In genomic region chr19:53870568-53870967, GRCm38 (mm10) we compare ENCODE assay signal across 16 mouse cellular contexts. TPM values are rescaled to one million over a fixed set of nuclear protein-coding genes. Genes with fewer than 3 reads are reported as not detected.
DNase-seq lines count a peak whose midpoint lies in the region; ATAC-seq and TF ChIP-seq lines count a peak whose summit lies in the region.
"Had no signal": no experiment of that assay in that cellular context is flagged by ENCODE, and none has a peak within 500 bp of the region (broad histone marks: within the 10 kb centered on the region; RNA-seq: fewer than 3 reads in every experiment).

No protein-coding gene starts in this region.

- 71% methylated on average over 2 of the region's 2 CpGs for WGBS in kidney, adult 2 months
- 55% methylated on average over 2 of the region's 2 CpGs for WGBS in liver, postnatal 0 days (ENCODE audit: insufficient replicate concordance)
- 67% methylated on average over 2 of the region's 2 CpGs for WGBS in liver, embryonic 11.5 days
- WGBS in stomach, postnatal 0 days = 63% methylated on average over 2 of the region's 2 CpGs

- no peak overlapping the region for H3K4me2 ChIP-seq in liver, postnatal 0 days (ENCODE audit: low read depth, low read length)
- H3K4me2 ChIP-seq in liver, embryonic 11.5 days = no peak overlapping the region
- H3K4me2 ChIP-seq in stomach, postnatal 0 days (replicated peaks; ENCODE audit: low read depth) = no peak overlapping the region
- H3K4me2 ChIP-seq: embryonic facial prominence, embryonic 12.5 days; hindbrain, embryonic 14.5 days; limb, embryonic 12.5 days had no signal

- H3K4me3 ChIP-seq in kidney, adult 2 months (ENCODE audit: insufficient read depth, low read depth, low read length) = no peak overlapping the region
- H3K4me3 ChIP-seq in liver, postnatal 0 days (ENCODE audit: low read depth, low read length) = no peak overlapping the region
- no peak overlapping the region for H3K4me3 ChIP-seq in liver, embryonic 11.5 days (ENCODE audit: low read depth, low read length)
- no peak overlapping the region for H3K4me3 ChIP-seq in MEL (ENCODE audit: control insufficient read depth in 1 of 2, insufficient read depth in 1 of 2, low read depth in 2 of 2, low read length in 2 of 2)
- H3K4me3 ChIP-seq in stomach, postnatal 0 days (ENCODE audit: low read depth, low read length) = no peak overlapping the region
- H3K4me3 ChIP-seq: embryonic facial prominence, embryonic 12.5 days; limb, embryonic 12.5 days had no signal

- no peak for TF ChIP-seq RAD21 in MEL (IDR thresholded peaks at IDR 0.05; ENCODE audit: low read depth, low read length)

- TF ChIP-seq POLR2A in kidney, adult 2 months (IDR thresholded peaks at IDR 0.05; ENCODE audit: low read depth, low read length) = no peak
- TF ChIP-seq POLR2A in MEL (IDR thresholded peaks at IDR 0.05; ENCODE audit: control insufficient read depth in 1 of 2, insufficient read depth in 1 of 2, low read depth in 1 of 2, low read length in 2 of 2, poor library complexity in 1 of 2) = no peak

- H3K9me3 ChIP-seq in liver, postnatal 0 days (ENCODE audit: low read length) = no peaks in the 10 kb centered on the region
- no peaks in the 10 kb centered on the region for H3K9me3 ChIP-seq in liver, embryonic 11.5 days (ENCODE audit: control insufficient read depth, low read length)
- no peaks in the 10 kb centered on the region for H3K9me3 ChIP-seq in MEL (replicated peaks; ENCODE audit: insufficient read depth, low read length)
- H3K9me3 ChIP-seq in stomach, postnatal 0 days (ENCODE audit: control insufficient read depth, low read length) = no peaks in the 10 kb centered on the region
- H3K9me3 ChIP-seq: embryonic facial prominence, embryonic 12.5 days; limb, embryonic 12.5 days had no signal

- no peaks in the 10 kb centered on the region for H3K36me3 ChIP-seq in kidney, adult 2 months (ENCODE audit: control insufficient read depth, insufficient read depth, low read length)
- no peaks in the 10 kb centered on the region for H3K36me3 ChIP-seq in liver, postnatal 0 days (replicated peaks; ENCODE audit: insufficient read depth, low read length)
- no peaks in the 10 kb centered on the region for H3K36me3 ChIP-seq in liver, embryonic 11.5 days (ENCODE audit: control insufficient read depth, insufficient read depth, low read length)
- peaks cover 0 to 12% of the 10 kb centered on the region in 2 experiments; a peak in 2 of 4 replicates for H3K36me3 ChIP-seq in MEL (ENCODE audit: control insufficient read depth in 1 of 2, insufficient read depth in 2 of 2, low read length in 2 of 2)
- H3K36me3 ChIP-seq in stomach, postnatal 0 days (ENCODE audit: control insufficient read depth, insufficient read depth, low read length) = no peaks in the 10 kb centered on the region
- H3K36me3 ChIP-seq: embryonic facial prominence, embryonic 12.5 days; limb, embryonic 12.5 days had no signal

- H3K9ac ChIP-seq in liver, postnatal 0 days (replicated peaks) = no peak overlapping the region
- no peak overlapping the region for H3K9ac ChIP-seq in liver, embryonic 11.5 days (ENCODE audit: low read depth, low read length)
- H3K9ac ChIP-seq in MEL (ENCODE audit: control insufficient read depth, low read depth, low read length, poor library complexity, severe bottlenecking) = no peak overlapping the region
- no peak overlapping the region for H3K9ac ChIP-seq in stomach, postnatal 0 days (ENCODE audit: low read length)
- H3K9ac ChIP-seq: embryonic facial prominence, embryonic 12.5 days; hindbrain, embryonic 14.5 days; limb, embryonic 12.5 days had no signal

- no peak for ATAC-seq in liver, postnatal 0 days
- ATAC-seq in liver, embryonic 11.5 days (replicated peaks; ENCODE audit: low FRiP score) = no peak
- ATAC-seq in stomach, postnatal 0 days (ENCODE audit: low FRiP score, low TSS enrichment) = no peak

- H3K4me1 ChIP-seq in kidney, adult 2 months (ENCODE audit: control insufficient read depth, insufficient read depth, low read length) = no peaks in the 10 kb centered on the region
- no peaks in the 10 kb centered on the region for H3K4me1 ChIP-seq in liver, postnatal 0 days (ENCODE audit: insufficient read depth)
- H3K4me1 ChIP-seq in liver, embryonic 11.5 days (replicated peaks; ENCODE audit: control insufficient read depth, insufficient read depth, low read length) = no peaks in the 10 kb centered on the region
- peaks cover 4 to 15% of the 10 kb centered on the region in 2 experiments for H3K4me1 ChIP-seq in MEL (ENCODE audit: control insufficient read depth in 1 of 2, insufficient read depth in 2 of 2, low read length in 2 of 2)
- 0 out of 2 replicates have a peak, but pooled peaks cover 4% of the 10 kb centered on the region for H3K4me1 ChIP-seq in stomach, postnatal 0 days (replicated peaks; ENCODE audit: control insufficient read depth, insufficient read depth)
- H3K4me1 ChIP-seq: limb, embryonic 12.5 days had no signal

- TF ChIP-seq CTCF in kidney, adult 2 months (conservative IDR thresholded peaks at IDR 0.05; ENCODE audit: insufficient read depth, insufficient read length, low read depth, low read length) = peak; percentile 52
- TF ChIP-seq CTCF in liver, postnatal 0 days (IDR thresholded peaks at IDR 0.05; ENCODE audit: low read depth) = peak; percentile 34
- peak in 2 of 3 experiments; percentile 8 to 17; a peak in 1 of 6 replicates for TF ChIP-seq CTCF in MEL (IDR thresholded peaks at IDR 0.05 in 2 of 3, conservative IDR thresholded peaks at IDR 0.05 in 1 of 3; ENCODE audit: control insufficient read depth in 1 of 3, insufficient read depth in 1 of 3, low read depth in 2 of 3, low read length in 3 of 3, poor library complexity in 1 of 3, severe bottlenecking in 1 of 3)
- peak; percentile 53 for TF ChIP-seq CTCF in stomach, postnatal 0 days (IDR thresholded peaks at IDR 0.05; ENCODE audit: low read depth)

- H3K79me2 ChIP-seq in MEL (ENCODE audit: control insufficient read depth, insufficient read depth, low read length, poor library complexity) = no peaks in the 10 kb centered on the region

- no peak overlapping the region for H3K27ac ChIP-seq in kidney, adult 2 months (ENCODE audit: insufficient read depth, low read depth, low read length)
- H3K27ac ChIP-seq in liver, postnatal 0 days (ENCODE audit: low read depth) = no peak overlapping the region
- H3K27ac ChIP-seq in liver, embryonic 11.5 days (ENCODE audit: low read depth, low read length) = no peak overlapping the region
- H3K27ac ChIP-seq in MEL (ENCODE audit: control insufficient read depth, low read depth, low read length) = no peak overlapping the region
- no peak overlapping the region for H3K27ac ChIP-seq in stomach, postnatal 0 days (replicated peaks)
- H3K27ac ChIP-seq: embryonic facial prominence, embryonic 12.5 days; hindbrain, embryonic 14.5 days; limb, embryonic 12.5 days had no signal

- no peak for DNase-seq in kidney, adult 2 months
- no peak for DNase-seq in kidney, postnatal 4 days
- DNase-seq in liver, postnatal 0 days = no peak
- no peak for DNase-seq in liver, embryonic 11.5 days (ENCODE audit: low spot score)
- DNase-seq in MEL (ENCODE audit: low read depth, low spot score) = no peak
- no peak for DNase-seq in stomach, postnatal 0 days (ENCODE audit: low spot score)
- DNase-seq in adrenal gland, postnatal 36 days = no peak
- DNase-seq: adrenal gland, postnatal 25 days; cerebellum, adult 9-10 months; heart, postnatal 4 days; lung, postnatal 10 days; midbrain, embryonic 14.5 days; thymus, postnatal 25 days had no signal

- H3K27me3 ChIP-seq in kidney, adult 2 months (replicated peaks; ENCODE audit: control insufficient read depth, insufficient read depth, low read length) = no peaks in the 10 kb centered on the region
- no peaks in the 10 kb centered on the region for H3K27me3 ChIP-seq in liver, postnatal 0 days (ENCODE audit: insufficient read depth, low read length)
- no peaks in the 10 kb centered on the region for H3K27me3 ChIP-seq in liver, embryonic 11.5 days (replicated peaks; ENCODE audit: control insufficient read depth, insufficient read depth, low read length)
- H3K27me3 ChIP-seq in MEL (ENCODE audit: control insufficient read depth in 1 of 2, insufficient read depth in 2 of 2, low read length in 2 of 2) = no peaks in the 10 kb centered on the region
- no peaks in the 10 kb centered on the region for H3K27me3 ChIP-seq in stomach, postnatal 0 days (ENCODE audit: control insufficient read depth, insufficient read depth, low read length)
- H3K27me3 ChIP-seq: embryonic facial prominence, embryonic 12.5 days had no signal

- no peak for TF ChIP-seq EP300 in liver, postnatal 0 days (IDR thresholded peaks at IDR 0.05; ENCODE audit: low read depth)
- no peak for TF ChIP-seq EP300 in MEL (IDR thresholded peaks at IDR 0.05; ENCODE audit: low read depth in 1 of 2, low read length in 2 of 2)
- TF ChIP-seq EP300 in stomach, postnatal 0 days (optimal IDR thresholded peaks at IDR 0.05) = no peak

TF ChIP-seq in MEL, 35 proteins besides CTCF, POLR2A, EP300 and RAD21:
- TF ChIP-seq SMC3 (IDR thresholded peaks at IDR 0.05; ENCODE audit: low read depth, low read length) (peak; percentile 21; the same call in 1 of the 2 replicates), NRF1 (IDR thresholded peaks at IDR 0.05; ENCODE audit: insufficient read depth, low read depth, low read length, poor library complexity, severe bottlenecking) (no peak)
TF ChIP-seq in MEL: peak in this region for 1.

RNA-seq across cellular contexts. Expression of gene Pdcd4, which starts 21.5 kb away (rescaled TPM):
- 6.4 and 10.3 TPM in 2 replicates for polyA plus RNA-seq in kidney, adult 2 months (2012; rRNA removed)
- 39.0 and 41.2 TPM in 2 replicates for polyA plus RNA-seq in liver, postnatal 0 days (2015; fragmentation: Nextera tagmentation; extraction: Ambion mirVana)
- polyA plus RNA-seq in liver, embryonic 11.5 days (2014; fragmentation: Nextera tagmentation; extraction: Ambion mirVana) = 48.2 and 50.1 TPM in 2 replicates
- total RNA-seq in MEL (2012; rRNA removed) = 19.7 and 30.0 TPM in 2 replicates
- polyA plus RNA-seq in MEL (2012; ENCODE audit: insufficient read depth in 1 of 2, insufficient read length in 2 of 2, low read depth in 1 of 2, low replicate concordance in 2 of 2, missing spikeins in 1 of 2) = 10 to 100 TPM in 1 of 2 experiments, not detected in 1; 37.6 TPM
- polyA plus RNA-seq in stomach, postnatal 0 days (2015; fragmentation: Nextera tagmentation; extraction: Ambion mirVana) = 204 and 217 TPM in 2 replicates
- 100 to 1,000 TPM in 1 of 2 experiments, 10 to 100 TPM in 1; 83.2 to 121 TPM for total RNA-seq in adrenal gland, postnatal 36 days (2021)
